Mouse (Mus musculus) lung, postnatal 25 days (tissue): ENCODE data around the gene Myh3.

Experiments used
- DNase-seq: peaks from one replicate; pipeline ENCODE4 v3.0.0; 2022; ENCODE audit warnings: low spot score

The Myh3 gene

GRCm38 (mm10) chr11:67105689-67106088 is 27.6 kb downstream of the Myh3 start:
- DNase-seq, result no peak

GRCm38 (mm10) chr11:67106973-67107372 is 28.9 kb downstream of the Myh3 start:
- DNase-seq, result no peak

GRCm38 (mm10) chr11:67110168-67110948 is 32.3 kb downstream of the Myh3 start:
- DNase-seq, result peak; percentile 44

GRCm38 (mm10) chr11:67112019-67112850 is 34.1 kb downstream of the Myh3 start:
- DNase-seq, result peak; percentile 34

- peak; percentile 37 for DNase-seq
These were observed 34.7 kb downstream of the Myh3 start for GRCm38 (mm10) chr11:67112851-67113202.

GRCm38 (mm10) chr11:67113381-67113780 is 35.3 kb downstream of the Myh3 start:
- no peak for DNase-seq

- no peak for DNase-seq
These were observed 36.2 kb downstream of the Myh3 start for GRCm38 (mm10) chr11:67114261-67114660.

GRCm38 (mm10) chr11:67114901-67115300 is 36.8 kb downstream of the Myh3 start:
- DNase-seq, result no peak

- DNase-seq, result no peak
These were observed 38.6 kb downstream of the Myh3 start for GRCm38 (mm10) chr11:67116725-67117124.

- no peak for DNase-seq
These were observed 41.5 kb downstream of the Myh3 start for GRCm38 (mm10) chr11:67119539-67120070.

GRCm38 (mm10) chr11:67120697-67121294 is 42.7 kb downstream of the Myh3 start:
- DNase-seq, result no peak

- no peak for DNase-seq
These were observed 46.8 kb downstream of the Myh3 start for GRCm38 (mm10) chr11:67124943-67125342.

- no peak for DNase-seq
These were observed 47.3 kb downstream of the Myh3 start for GRCm38 (mm10) chr11:67125361-67125760.

GRCm38 (mm10) chr11:67133526-67133925 is 55.4 kb downstream of the Myh3 start:
- DNase-seq, result no peak

GRCm38 (mm10) chr11:67134654-67135053 is 56.6 kb downstream of the Myh3 start:
- no peak for DNase-seq

- no peak for DNase-seq
These were observed 57.4 kb downstream of the Myh3 start for GRCm38 (mm10) chr11:67135532-67135931.

- no peak for DNase-seq
These were observed 61.5 kb downstream of the Myh3 start for GRCm38 (mm10) chr11:67139556-67139955.

GRCm38 (mm10) chr11:67140175-67140574 is 62.1 kb downstream of the Myh3 start:
- DNase-seq, result no peak

- no peak for DNase-seq
These were observed 62.9 kb downstream of the Myh3 start for GRCm38 (mm10) chr11:67141031-67141430.

GRCm38 (mm10) chr11:67142047-67142446 is 63.9 kb downstream of the Myh3 start:
- no peak for DNase-seq

GRCm38 (mm10) chr11:67143065-67143464 is 65.0 kb downstream of the Myh3 start:
- no peak for DNase-seq

- DNase-seq, result no peak
These were observed 65.9 kb downstream of the Myh3 start for GRCm38 (mm10) chr11:67143863-67144498.
